Mouse (Mus musculus) skeletal muscle tissue, postnatal 0 days (tissue): ENCODE results near the gene 1500009L16Rik. TPM values are rescaled to one million over a fixed set of nuclear protein-coding genes. Genes with fewer than 3 reads are reported as not detected.

Source experiments
- polyA plus RNA-seq: library from polyadenylated mRNA; unstranded; fragments of >200 nt; fragmentation: Nextera tagmentation; extraction: Ambion mirVana; gene quantifications from 2 replicates; pipeline ENCODE4 v1.2.1, GENCODE M21; 2015

The 1500009L16Rik gene
- 10.0 TPM in 2 replicates for polyA plus RNA-seq

GRCm38 (mm10) chr10:83722579-83723031, at the start of gene 1500009L16Rik:
Gene 1500009L16Rik (plus strand): TSS chr10:83722865.

Other genes starting within 250 kb of the 1500009L16Rik start
- 3.4 and 4.1 TPM in 2 replicates for gene Aldh1l2, start 188.7 kb upstream of the 1500009L16Rik start, polyA plus RNA-seq
- gene Washc4, start 179.1 kb upstream of the 1500009L16Rik start, polyA plus RNA-seq, result 24.7 and 25.4 TPM in 2 replicates
- 28.2 and 28.6 TPM in 2 replicates for gene Appl2, start 74.1 kb upstream of the 1500009L16Rik start, polyA plus RNA-seq